Mouse (Mus musculus) kidney, embryonic 14.5 days (tissue): ENCODE data around the gene Ppp1r14d. TPM values are rescaled to one million over a fixed set of nuclear protein-coding genes. Genes with fewer than 3 reads are reported as not detected.

Experiments used
- ATAC-seq: fragments of 200-750 bp; cut with Nextera tagmentation; 2 replicates; pipeline ENCODE4 v1.8.0; 2017; ENCODE audit warnings: moderate number of reproducible peaks, mild to moderate bottlenecking, moderate TSS enrichment, moderate library complexity; ENCODE audit not compliant: low FRiP score, low TSS enrichment
- H3K27ac ChIP-seq: fragments of 300-500 bp; sonication (generic); 2 replicates; pipeline ENCODE4 v1.5.1; 2014; ENCODE audit warnings: low read depth, mild to moderate bottlenecking, low read length, moderate library complexity, mixed read lengths
- H3K27me3 ChIP-seq: fragments of 300-500 bp; sonication (generic); 2 replicates; pipeline ENCODE4 v1.6.1; 2014; ENCODE audit warnings: mild to moderate bottlenecking, low read length; ENCODE audit not compliant: control insufficient read depth, insufficient read depth
- H3K36me3 ChIP-seq: fragments of 300-500 bp; sonication (generic); 2 replicates; pipeline ENCODE4 v1.6.1; 2014; ENCODE audit warnings: low read length, mixed read lengths; ENCODE audit not compliant: control insufficient read depth, insufficient read depth
- H3K4me1 ChIP-seq: fragments of 300-500 bp; sonication (generic); 2 replicates; pipeline ENCODE4 v1.6.1; 2014; ENCODE audit warnings: low read length, mixed read lengths; ENCODE audit not compliant: control insufficient read depth, insufficient read depth
- H3K4me2 ChIP-seq: fragments of 300-500 bp; sonication (generic); replicated peaks from 2 replicates; pipeline ENCODE4 v1.6.1; 2014; ENCODE audit warnings: low read depth, mild to moderate bottlenecking, low read length
- H3K4me3 ChIP-seq: fragments of 300-500 bp; sonication (generic); 2 replicates; pipeline ENCODE4 v1.5.1; 2014; ENCODE audit warnings: mild to moderate bottlenecking, low read length
- H3K9ac ChIP-seq: fragments of 300-500 bp; sonication (generic); 2 replicates; pipeline ENCODE4 v1.6.1; 2014; ENCODE audit warnings: low read depth, mild to moderate bottlenecking, low read length, moderate library complexity
- H3K9me3 ChIP-seq: fragments of 300-500 bp; sonication (generic); 2 replicates; pipeline ENCODE4 v1.6.1; 2016; ENCODE audit warnings: low read length; ENCODE audit not compliant: control insufficient read depth
- WGBS: fragments of 180-500 bp; shearing (Covaris S2); extraction: QIAGEN DNeasy Blood & Tissue Kit; methylation state at CpG from one replicate; pipeline ENCODE4 v1.1.7; 2014; 5-methylcytosine and 5-hydroxymethylcytosine counted together
- polyA plus RNA-seq: library from polyadenylated mRNA; unstranded; fragments of >200 nt; fragmentation: Nextera tagmentation; extraction: Ambion mirVana; gene quantifications from 2 replicates; pipeline ENCODE4 v1.2.1, GENCODE M21; 2014

The Ppp1r14d gene
- polyA plus RNA-seq, 1 experiment from 2014 or later: 0.28 TPM

- Histone ChIP-seq H3K27me3 (no peaks in the 10 kb centered on the region), H3K9ac (no peak overlapping the region), H3K4me2 (no peak overlapping the region), H3K4me1 (peaks cover 4% of the 10 kb centered on the region; the same call in 1 of the 2 replicates), H3K9me3 (no peaks in the 10 kb centered on the region), H3K36me3 (no peaks in the 10 kb centered on the region), H3K4me3 (no peak overlapping the region), H3K27ac (0 out of 2 replicates have a peak overlapping the region, but pooled peaks have one; percentile 12)
- 41% methylated on average over 4 of the region's 4 CpGs for WGBS
- ATAC-seq: no peak
Measured at GRCm38 (mm10) chr2:119203871-119204460, 25.7 kb downstream of the Ppp1r14d start.

- Histone ChIP-seq H3K4me3 (no peak overlapping the region), H3K36me3 (no peaks in the 10 kb centered on the region), H3K4me1 (peaks cover 6% of the 10 kb centered on the region; the same call in 1 of the 2 replicates), H3K9me3 (no peaks in the 10 kb centered on the region), H3K27me3 (no peaks in the 10 kb centered on the region), H3K27ac (no peak overlapping the region; the same call in 1 of the 2 replicates), H3K4me2 (no peak overlapping the region), H3K9ac (no peak overlapping the region)
- WGBS: 33% methylated on average over 5 of the region's 5 CpGs
- no peak for ATAC-seq
Measured at GRCm38 (mm10) chr2:119202914-119203453, 26.7 kb downstream of the Ppp1r14d start.

GRCm38 (mm10) chr2:119198934-119199333, 30.8 kb downstream of the Ppp1r14d start:
- H3K36me3 ChIP-seq: no peaks in the 10 kb centered on the region
- no peak overlapping the region for H3K4me2 ChIP-seq
- H3K9me3 ChIP-seq: no peaks in the 10 kb centered on the region
- H3K4me3 ChIP-seq: no peak overlapping the region
- peaks cover 10% of the 10 kb centered on the region; the same call in 1 of the 2 replicates for H3K4me1 ChIP-seq
- H3K27me3 ChIP-seq: no peaks in the 10 kb centered on the region
- H3K27ac ChIP-seq: no peak overlapping the region
- 65% methylated on average over 3 of the region's 3 CpGs for WGBS
- no peak for ATAC-seq
- H3K9ac ChIP-seq: no peak overlapping the region

- no peak overlapping the region for H3K4me3 ChIP-seq
- no peaks in the 10 kb centered on the region for H3K36me3 ChIP-seq
- H3K9ac ChIP-seq: no peak overlapping the region
- H3K4me2 ChIP-seq: no peak overlapping the region
- no peaks in the 10 kb centered on the region for H3K27me3 ChIP-seq
- peaks cover 6% of the 10 kb centered on the region; the same call in 1 of the 2 replicates for H3K4me1 ChIP-seq
- peak overlapping the region; percentile 42; the same call in 1 of the 2 replicates for H3K27ac ChIP-seq
- no peak for ATAC-seq
- 48% methylated on average over 1 of the region's 1 CpGs for WGBS
- H3K9me3 ChIP-seq: no peaks in the 10 kb centered on the region
Measured at GRCm38 (mm10) chr2:119198049-119198448, 31.7 kb downstream of the Ppp1r14d start.

- no peak overlapping the region for H3K4me2 ChIP-seq
- H3K4me1 ChIP-seq: 0 out of 2 replicates have a peak, but pooled peaks cover 6% of the 10 kb centered on the region
- H3K9me3 ChIP-seq: no peaks in the 10 kb centered on the region
- H3K36me3 ChIP-seq: no peaks in the 10 kb centered on the region
- ATAC-seq: no peak
- no peaks in the 10 kb centered on the region for H3K27me3 ChIP-seq
- H3K9ac ChIP-seq: no peak overlapping the region
- peak overlapping the region; percentile 42; the same call in 1 of the 2 replicates for H3K27ac ChIP-seq
- no peak overlapping the region for H3K4me3 ChIP-seq
- 87% methylated on average over 1 of the region's 1 CpGs for WGBS
Measured at GRCm38 (mm10) chr2:119197493-119197892, 32.2 kb downstream of the Ppp1r14d start.

GRCm38 (mm10) chr2:119196316-119197108, 33.2 kb downstream of the Ppp1r14d start:
- 18% methylated on average over 4 of the region's 4 CpGs for WGBS
- Histone ChIP-seq H3K36me3 (no peaks in the 10 kb centered on the region), H3K9ac (no peak overlapping the region), H3K4me3 (no peak overlapping the region), H3K9me3 (no peaks in the 10 kb centered on the region), H3K27me3 (no peaks in the 10 kb centered on the region), H3K27ac (no peak overlapping the region), H3K4me2 (no peak overlapping the region), H3K4me1 (0 out of 2 replicates have a peak, but pooled peaks cover 6% of the 10 kb centered on the region)
- ATAC-seq: peak; percentile 54; the same call in 1 of the 2 replicates

GRCm38 (mm10) chr2:119194140-119194539, 35.6 kb downstream of the Ppp1r14d start:
- no peak overlapping the region for H3K4me2 ChIP-seq

GRCm38 (mm10) chr2:119190969-119191368, 38.7 kb downstream of the Ppp1r14d start:
- 88% methylated on average over 5 of the region's 5 CpGs for WGBS
- H3K9me3 ChIP-seq: no peaks in the 10 kb centered on the region
- H3K4me2 ChIP-seq: no peak overlapping the region
- H3K4me3 ChIP-seq: no peak overlapping the region
- no peaks in the 10 kb centered on the region for H3K4me1 ChIP-seq
- no peak overlapping the region for H3K9ac ChIP-seq
- no peak overlapping the region for H3K27ac ChIP-seq
- no peaks in the 10 kb centered on the region for H3K27me3 ChIP-seq
- H3K36me3 ChIP-seq: no peaks in the 10 kb centered on the region
- no peak for ATAC-seq

More at GRCm38 (mm10) chr2:119194140-119194539, 35.6 kb downstream of the Ppp1r14d start:
- Histone ChIP-seq H3K36me3 (no peaks in the 10 kb centered on the region), H3K27me3 (no peaks in the 10 kb centered on the region), H3K4me1 (0 out of 2 replicates have a peak, but pooled peaks cover 6% of the 10 kb centered on the region), H3K27ac (no peak overlapping the region), H3K4me3 (no peak overlapping the region), H3K9me3 (no peaks in the 10 kb centered on the region), H3K9ac (no peak overlapping the region)
- WGBS: 83% methylated on average over 5 of the region's 5 CpGs
- no peak for ATAC-seq
